Mouse (Mus musculus): ENCODE data around the gene 4930519P11Rik. TPM values are rescaled to one million over a fixed set of nuclear protein-coding genes. Genes with fewer than 3 reads are reported as not detected.

4930519P11Rik gene
- total and polyA plus RNA-seq, 3 experiments = 0.22 TPM; not detected in 2

GRCm38 (mm10) chr2:154656710-154657485, 43.7 kb upstream of the 4930519P11Rik start (continued):
- TF ChIP-seq USF2 (IDR thresholded peaks at IDR 0.05; ENCODE audit: borderline replicate concordance in 1 of 2, insufficient read depth in 1 of 2, low read depth in 1 of 2, low read length in 2 of 2) (no peak), SMC3 (IDR thresholded peaks at IDR 0.05; ENCODE audit: low read depth, low read length) (no peak), HCFC1 (IDR thresholded peaks at IDR 0.05; ENCODE audit: low read depth, low read length) (peak; percentile 98), POLR2AphosphoS5 (IDR thresholded peaks at IDR 0.05; ENCODE audit: borderline replicate concordance, low read depth, low read length) (no peak), POLR2AphosphoS2 (IDR thresholded peaks at IDR 0.05; ENCODE audit: low read length) (no peak), ZC3H11A (IDR thresholded peaks at IDR 0.05; ENCODE audit: low read depth, low read length) (no peak), CHD1 (IDR thresholded peaks at IDR 0.05; ENCODE audit: low read depth, low read length) (no peak)

- peaks cover 34% of the 10 kb centered on the region for H3K79me2 ChIP-seq (ENCODE audit: control insufficient read depth, insufficient read depth, low read length, poor library complexity)
- peak overlapping the region; percentile 57 for H3K27ac ChIP-seq (ENCODE audit: control insufficient read depth, low read depth, low read length)
- H3K4me3 ChIP-seq (ENCODE audit: control insufficient read depth in 1 of 2, insufficient read depth in 1 of 2, low read depth in 2 of 2, low read length in 2 of 2) = peak overlapping the region; percentile 35 to 48; a peak in 3 of 4 replicates
- H3K9me3 ChIP-seq (replicated peaks; ENCODE audit: insufficient read depth, low read length) = no peaks in the 10 kb centered on the region
- peak; percentile 52 for DNase-seq (ENCODE audit: low read depth, low spot score)
- TF ChIP-seq ZKSCAN1 (IDR thresholded peaks at IDR 0.05; ENCODE audit: low read depth, low read length) = no peak
- no peak; the same call in 1 of the 2 replicates for TF ChIP-seq NELFE (IDR thresholded peaks at IDR 0.05; ENCODE audit: low read depth, low read length)
- TF ChIP-seq GATA1 (IDR thresholded peaks at IDR 0.05; ENCODE audit: low read depth, low read length) = peak; percentile 24; the same call in 1 of the 2 replicates
- no peak for TF ChIP-seq POLR2AphosphoS5 (IDR thresholded peaks at IDR 0.05; ENCODE audit: borderline replicate concordance, low read depth, low read length)
- TF ChIP-seq BHLHE40 (IDR thresholded peaks at IDR 0.05; ENCODE audit: borderline replicate concordance, low read depth, low read length) = peak; percentile 20; the same call in 1 of the 2 replicates
- 0 out of 2 replicates have a peak, but pooled peaks have one; percentile 47 for TF ChIP-seq SIN3A (IDR thresholded peaks at IDR 0.05; ENCODE audit: low read length)
- TF ChIP-seq GABPA (IDR thresholded peaks at IDR 0.05; ENCODE audit: low read depth, low read length) = no peak
- TF ChIP-seq MYB (IDR thresholded peaks at IDR 0.05; ENCODE audit: low read depth, low read length) = no peak
- 0 out of 2 replicates have a peak, but pooled peaks have one; percentile 60 for TF ChIP-seq CHD1 (IDR thresholded peaks at IDR 0.05; ENCODE audit: low read depth, low read length)
- TF ChIP-seq MAX (IDR thresholded peaks at IDR 0.05; ENCODE audit: low read length) = peak; percentile 68
- TF ChIP-seq ZC3H11A (IDR thresholded peaks at IDR 0.05; ENCODE audit: low read depth, low read length) = no peak
- peak; percentile 32; the same call in 1 of the 2 replicates for TF ChIP-seq TCF12 (IDR thresholded peaks at IDR 0.05; ENCODE audit: low read depth, low read length)
- TF ChIP-seq ETS1 (IDR thresholded peaks at IDR 0.05; ENCODE audit: low read depth, low read length) = peak; percentile 46
- TF ChIP-seq MYC (IDR thresholded peaks at IDR 0.05; ENCODE audit: low read depth, low read length) = peak; percentile 87
- TF ChIP-seq HCFC1 (IDR thresholded peaks at IDR 0.05; ENCODE audit: low read depth, low read length) = no peak
- TF ChIP-seq MXI1 (IDR thresholded peaks at IDR 0.05; ENCODE audit: low read depth, low read length) = 0 out of 2 replicates have a peak, but pooled peaks have one; percentile 24
- peak; percentile 29; the same call in 1 of the 2 replicates for TF ChIP-seq RCOR1 (IDR thresholded peaks at IDR 0.05; ENCODE audit: low read depth, low read length)
- no peaks in the 10 kb centered on the region for H3K27me3 ChIP-seq (ENCODE audit: control insufficient read depth in 1 of 2, insufficient read depth in 2 of 2, low read length in 2 of 2)
- H3K4me1 ChIP-seq (ENCODE audit: control insufficient read depth in 1 of 2, insufficient read depth in 2 of 2, low read length in 2 of 2) = peaks cover 8 to 20% of the 10 kb centered on the region in 2 experiments
- H3K9ac ChIP-seq (ENCODE audit: control insufficient read depth, low read depth, low read length, poor library complexity, severe bottlenecking) = peak overlapping the region; percentile 55
- peaks cover 0 to 14% of the 10 kb centered on the region in 2 experiments; a peak in 2 of 4 replicates for H3K36me3 ChIP-seq (ENCODE audit: control insufficient read depth in 1 of 2, insufficient read depth in 2 of 2, low read length in 2 of 2)
Observed at GRCm38 (mm10) chr2:154655878-154656414, 42.7 kb upstream of the 4930519P11Rik start.

All from MEL (cell line).